Mouse (Mus musculus): ENCODE results near the gene Dcaf4. TPM values are rescaled to one million over a fixed set of nuclear protein-coding genes. Genes with fewer than 3 reads are reported as not detected.
A peak's percentile ranks its signal among the peaks of the same experiment; 100 is the strongest.

Dcaf4 gene
- polyA plus RNA-seq, 1 experiment, result 13.7 TPM

GRCm38 (mm10) chr12:83536039-83536438 lies 15.8 kb downstream of the Dcaf4 start:
- H3K4me3 ChIP-seq, result no peak overlapping the region
- no peak overlapping the region for H3ac ChIP-seq (ENCODE audit: control insufficient read depth, insufficient read length)
- H3K36me3 ChIP-seq (ENCODE audit: control insufficient read depth, insufficient read depth), result no peaks in the 10 kb centered on the region
- no peaks in the 10 kb centered on the region for H3K79me2 ChIP-seq (ENCODE audit: control insufficient read depth, insufficient read depth)
- H3K4me2 ChIP-seq (ENCODE audit: low read depth), result no peak overlapping the region
- H3K27me3 ChIP-seq (ENCODE audit: control insufficient read depth, insufficient read depth, insufficient read length), result no peaks in the 10 kb centered on the region
- TF ChIP-seq TCF3 (IDR thresholded peaks at IDR 0.05; ENCODE audit: insufficient read length, low read depth) (no peak), POLR2A (IDR thresholded peaks at IDR 0.05; ENCODE audit: insufficient read length, low read depth) (no peak), SRF (IDR thresholded peaks at IDR 0.05; ENCODE audit: control insufficient read depth, insufficient read length, low read depth) (no peak), MYOD1 (IDR thresholded peaks at IDR 0.05; ENCODE audit: control insufficient read depth in 1 of 3, insufficient read length in 2 of 3, low read depth in 2 of 3) (no peak), E2F4 (IDR thresholded peaks at IDR 0.05; ENCODE audit: insufficient read depth) (no peak), USF1 (IDR thresholded peaks at IDR 0.05; ENCODE audit: low read depth) (no peak), MYOG (IDR thresholded peaks at IDR 0.05; ENCODE audit: control insufficient read depth in 1 of 3, insufficient read depth in 1 of 3, insufficient read length in 2 of 3, low read depth in 2 of 3) (no peak), POLR2AphosphoS2 (IDR thresholded peaks at IDR 0.05; ENCODE audit: insufficient read length, low read depth) (no peak), REST (IDR thresholded peaks at IDR 0.05; ENCODE audit: insufficient read depth, insufficient read length) (no peak), CEBPB (IDR thresholded peaks at IDR 0.05; ENCODE audit: insufficient read depth, poor library complexity, severe bottlenecking) (no peak), MAX (IDR thresholded peaks at IDR 0.05; ENCODE audit: low read depth) (no peak), TCF12 (IDR thresholded peaks at IDR 0.05; ENCODE audit: insufficient read depth, poor library complexity, severe bottlenecking) (no peak)

- H3K27me3 ChIP-seq (ENCODE audit: control insufficient read depth, insufficient read depth, insufficient read length), result no peaks in the 10 kb centered on the region
- no peaks in the 10 kb centered on the region for H3K79me2 ChIP-seq (ENCODE audit: control insufficient read depth, insufficient read depth)
- TF ChIP-seq POLR2AphosphoS2 (IDR thresholded peaks at IDR 0.05; ENCODE audit: insufficient read length, low read depth) (no peak), USF1 (IDR thresholded peaks at IDR 0.05; ENCODE audit: low read depth) (no peak), TCF12 (IDR thresholded peaks at IDR 0.05; ENCODE audit: insufficient read depth, poor library complexity, severe bottlenecking) (no peak), TCF3 (IDR thresholded peaks at IDR 0.05; ENCODE audit: insufficient read length, low read depth) (no peak), SRF (IDR thresholded peaks at IDR 0.05; ENCODE audit: control insufficient read depth, insufficient read length, low read depth) (no peak), MYOG (IDR thresholded peaks at IDR 0.05; ENCODE audit: control insufficient read depth in 1 of 3, insufficient read depth in 1 of 3, insufficient read length in 2 of 3, low read depth in 2 of 3) (no peak)
Observed at GRCm38 (mm10) chr12:83543997-83544396, 23.7 kb downstream of the Dcaf4 start.

GRCm38 (mm10) chr12:83544791-83545190 lies 24.5 kb downstream of the Dcaf4 start:
- Histone ChIP-seq H3K4me2 (ENCODE audit: low read depth) (no peak overlapping the region), H3ac (ENCODE audit: control insufficient read depth, insufficient read length) (no peak overlapping the region), H3K36me3 (ENCODE audit: control insufficient read depth, insufficient read depth) (no peaks in the 10 kb centered on the region)

More at GRCm38 (mm10) chr12:83543997-83544396, 23.7 kb downstream of the Dcaf4 start:
- Histone ChIP-seq H3K36me3 (ENCODE audit: control insufficient read depth, insufficient read depth) (no peaks in the 10 kb centered on the region), H3K4me3 (no peak overlapping the region), H3K4me2 (ENCODE audit: low read depth) (peak overlapping the region; percentile 20), H3ac (ENCODE audit: control insufficient read depth, insufficient read length) (no peak overlapping the region)

GRCm38 (mm10) chr12:83551305-83551704 lies 31.0 kb downstream of the Dcaf4 start:
- H3K36me3 ChIP-seq (ENCODE audit: control insufficient read depth, insufficient read depth), result peaks cover 23% of the 10 kb centered on the region
- no peak overlapping the region for H3K4me3 ChIP-seq
- H3K4me2 ChIP-seq (ENCODE audit: low read depth), result no peak overlapping the region
- TF ChIP-seq MYOD1 (IDR thresholded peaks at IDR 0.05; ENCODE audit: control insufficient read depth in 1 of 3, insufficient read length in 2 of 3, low read depth in 2 of 3) (peak in 1 of 3 experiments; percentile 18), MYOG (IDR thresholded peaks at IDR 0.05; ENCODE audit: control insufficient read depth in 1 of 3, insufficient read depth in 1 of 3, insufficient read length in 2 of 3, low read depth in 2 of 3) (no peak)
- no peaks in the 10 kb centered on the region for H3K79me2 ChIP-seq (ENCODE audit: control insufficient read depth, insufficient read depth)
- no peaks in the 10 kb centered on the region for H3K27me3 ChIP-seq (ENCODE audit: control insufficient read depth, insufficient read depth, insufficient read length)
- H3ac ChIP-seq (ENCODE audit: control insufficient read depth, insufficient read length), result no peak overlapping the region

More at GRCm38 (mm10) chr12:83544791-83545190, 24.5 kb downstream of the Dcaf4 start:
- TF ChIP-seq MYOD1 (IDR thresholded peaks at IDR 0.05; ENCODE audit: control insufficient read depth in 1 of 3, insufficient read length in 2 of 3, low read depth in 2 of 3) (no peak), E2F4 (IDR thresholded peaks at IDR 0.05; ENCODE audit: insufficient read depth) (no peak), TCF3 (IDR thresholded peaks at IDR 0.05; ENCODE audit: insufficient read length, low read depth) (no peak), TCF12 (IDR thresholded peaks at IDR 0.05; ENCODE audit: insufficient read depth, poor library complexity, severe bottlenecking) (no peak)
- no peaks in the 10 kb centered on the region for H3K79me2 ChIP-seq (ENCODE audit: control insufficient read depth, insufficient read depth)
- no peak overlapping the region for H3K4me3 ChIP-seq
- H3K27me3 ChIP-seq (ENCODE audit: control insufficient read depth, insufficient read depth, insufficient read length), result no peaks in the 10 kb centered on the region

- Histone ChIP-seq H3ac (ENCODE audit: control insufficient read depth, insufficient read length) (no peak overlapping the region), H3K79me2 (ENCODE audit: control insufficient read depth, insufficient read depth) (no peaks in the 10 kb centered on the region), H3K4me2 (ENCODE audit: low read depth) (no peak overlapping the region), H3K36me3 (ENCODE audit: control insufficient read depth, insufficient read depth) (peaks cover 27% of the 10 kb centered on the region), H3K27me3 (ENCODE audit: control insufficient read depth, insufficient read depth, insufficient read length) (no peaks in the 10 kb centered on the region), H3K4me3 (no peak overlapping the region)
- TF ChIP-seq USF1 (IDR thresholded peaks at IDR 0.05; ENCODE audit: low read depth), result no peak
Observed at GRCm38 (mm10) chr12:83553816-83554215, 33.5 kb downstream of the Dcaf4 start.

GRCm38 (mm10) chr12:83555605-83556004 lies 35.3 kb downstream of the Dcaf4 start:
- Histone ChIP-seq H3K27me3 (ENCODE audit: control insufficient read depth, insufficient read depth, insufficient read length) (no peaks in the 10 kb centered on the region), H3K4me3 (no peak overlapping the region), H3K79me2 (ENCODE audit: control insufficient read depth, insufficient read depth) (no peaks in the 10 kb centered on the region), H3K4me2 (ENCODE audit: low read depth) (no peak overlapping the region), H3ac (ENCODE audit: control insufficient read depth, insufficient read length) (no peak overlapping the region), H3K36me3 (ENCODE audit: control insufficient read depth, insufficient read depth) (peaks cover 22% of the 10 kb centered on the region)
- no peak for TF ChIP-seq REST (IDR thresholded peaks at IDR 0.05; ENCODE audit: insufficient read depth, insufficient read length)
- TF ChIP-seq TCF12 (IDR thresholded peaks at IDR 0.05; ENCODE audit: insufficient read depth, poor library complexity, severe bottlenecking), result no peak
- TF ChIP-seq E2F4 (IDR thresholded peaks at IDR 0.05; ENCODE audit: insufficient read depth), result no peak
- no peak for TF ChIP-seq CEBPB (IDR thresholded peaks at IDR 0.05; ENCODE audit: insufficient read depth, poor library complexity, severe bottlenecking)
- TF ChIP-seq MAX (IDR thresholded peaks at IDR 0.05; ENCODE audit: low read depth), result no peak

Measured in myocyte (in vitro differentiated cells).